Mouse (Mus musculus) intestine, embryonic 15.5 days (tissue): Measurements from ENCODE around the gene Ninj1. TPM values are rescaled to one million over a fixed set of nuclear protein-coding genes. Genes with fewer than 3 reads are reported as not detected.

Experiments
- ATAC-seq: fragments of 200-750 bp; cut with Nextera tagmentation; 2 replicates; pipeline ENCODE4 v1.8.0; 2017; ENCODE audit warnings: moderate TSS enrichment, moderate library complexity
- H3K27ac ChIP-seq: fragments of 300-500 bp; sonication (generic); 2 replicates; pipeline ENCODE4 v1.5.1; 2015; ENCODE audit warnings: mild to moderate bottlenecking, inconsistent platforms
- H3K27me3 ChIP-seq: fragments of 300-500 bp; sonication (generic); replicated peaks from 2 replicates; pipeline ENCODE4 v1.6.1; 2015; ENCODE audit warnings: inconsistent platforms
- H3K36me3 ChIP-seq: fragments of 300-500 bp; sonication (generic); 2 replicates; pipeline ENCODE4 v1.6.1; 2015; ENCODE audit warnings: inconsistent platforms
- H3K4me1 ChIP-seq: fragments of 300-500 bp; sonication (generic); replicated peaks from 2 replicates; pipeline ENCODE4 v1.6.1; 2015; ENCODE audit warnings: inconsistent platforms
- H3K4me2 ChIP-seq: fragments of 300-500 bp; sonication (generic); replicated peaks from 2 replicates; pipeline ENCODE4 v1.6.1; 2015; ENCODE audit warnings: mild to moderate bottlenecking, inconsistent platforms
- H3K4me3 ChIP-seq: fragments of 300-500 bp; sonication (generic); replicated peaks from 2 replicates; pipeline ENCODE4 v1.5.1; 2015; ENCODE audit warnings: inconsistent platforms
- H3K9ac ChIP-seq: fragments of 300-500 bp; sonication (generic); 2 replicates; pipeline ENCODE4 v1.6.1; 2015; ENCODE audit warnings: inconsistent platforms
- H3K9me3 ChIP-seq: fragments of 300-500 bp; sonication (generic); 2 replicates; pipeline ENCODE4 v1.6.1; 2016; ENCODE audit warnings: inconsistent platforms
- WGBS: fragments of 180-500 bp; shearing (Covaris S2); methylation state at CpG from one replicate; pipeline ENCODE4 v1.1.7; 2015; 5-methylcytosine and 5-hydroxymethylcytosine counted together
- polyA plus RNA-seq: library from polyadenylated mRNA; unstranded; fragments of >200 nt; fragmentation: Nextera tagmentation; extraction: Ambion mirVana; gene quantifications from 2 replicates; pipeline ENCODE4 v1.2.1, GENCODE M21; 2015

Gene Ninj1
- polyA plus RNA-seq, 1 experiment from 2014 or later, result 54.8 TPM

- no peaks in the 10 kb centered on the region for H3K9me3 ChIP-seq
- H3K4me3 ChIP-seq, result no peak overlapping the region
- H3K27ac ChIP-seq, result no peak overlapping the region
- H3K9ac ChIP-seq, result no peak overlapping the region
- WGBS, result 61% methylated on average over 4 of the region's 4 CpGs
- H3K4me2 ChIP-seq, result no peak overlapping the region
- peaks cover 22% of the 10 kb centered on the region for H3K27me3 ChIP-seq
- H3K36me3 ChIP-seq, result no peaks in the 10 kb centered on the region
- no peak for ATAC-seq
- peaks cover 13% of the 10 kb centered on the region for H3K4me1 ChIP-seq
These were observed 58.0 kb downstream of the Ninj1 start for GRCm38 (mm10) chr13:49245251-49245650.

Other genes starting within 250 kb of the Ninj1 start
- 30.5 and 30.7 TPM in 2 replicates for gene Fam120a, start 219.5 kb upstream of the Ninj1 start, polyA plus RNA-seq
- gene Wnk2, start 39.5 kb upstream of the Ninj1 start, polyA plus RNA-seq, result 3.1 and 4.1 TPM in 2 replicates
- 52.6 and 54.8 TPM in 2 replicates for gene Card19, start 28.6 kb downstream of the Ninj1 start, polyA plus RNA-seq
- gene Susd3, start 61.2 kb downstream of the Ninj1 start, polyA plus RNA-seq, result 0.94 and 1.4 TPM in 2 replicates
- gene Fgd3, start 132.8 kb downstream of the Ninj1 start, polyA plus RNA-seq, result 0.94 and 0.95 TPM in 2 replicates
- gene Bicd2, start 154.1 kb downstream of the Ninj1 start, polyA plus RNA-seq, result 19.1 and 19.5 TPM in 2 replicates
- gene Ippk, start 233.8 kb downstream of the Ninj1 start, polyA plus RNA-seq, result 19.1 and 19.7 TPM in 2 replicates